Mouse (Mus musculus): ENCODE results near the gene Cdc42ep5. TPM values are rescaled to one million over a fixed set of nuclear protein-coding genes. Genes with fewer than 3 reads are reported as not detected.

Gene Cdc42ep5
- polyA plus RNA-seq, 1 experiment from 2014 or later: 4.7 TPM

DNA sequence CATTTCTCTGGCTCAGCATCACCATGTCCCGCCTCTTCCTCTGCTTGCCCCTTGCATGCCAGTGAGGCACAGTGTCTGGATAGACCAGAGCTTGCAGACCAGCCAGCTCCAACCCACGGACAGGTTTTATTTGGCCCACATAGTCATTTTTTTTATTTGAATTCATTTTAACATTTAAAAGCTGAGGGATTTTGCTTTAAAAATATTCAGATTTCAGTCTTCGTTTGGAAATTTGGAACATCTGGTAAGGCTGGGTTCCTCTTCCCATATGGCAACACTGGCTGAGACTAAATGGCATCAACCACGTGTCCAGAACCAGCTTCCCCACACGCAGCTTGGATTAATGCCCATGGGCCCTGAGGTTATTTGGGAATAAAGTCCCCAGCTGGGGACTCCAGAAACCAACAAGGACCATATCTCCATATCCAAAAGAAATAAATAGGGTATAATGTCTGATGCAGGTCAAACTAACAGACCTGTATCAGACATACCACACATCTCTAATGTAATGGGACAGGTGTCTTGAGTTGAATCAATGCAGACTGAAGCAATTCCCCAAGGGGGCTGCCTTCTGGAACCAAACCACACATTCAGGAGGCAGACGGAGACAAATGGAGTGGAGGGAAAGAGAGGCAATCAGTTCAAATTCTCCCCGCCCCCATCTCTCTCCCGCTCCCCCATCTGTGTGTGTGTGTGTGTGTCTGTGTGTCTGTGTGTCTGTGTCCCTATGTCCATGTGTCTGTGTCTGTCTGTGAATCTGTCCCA, 47.4 kb downstream of the Cdc42ep5 start:
- H3K27me3 ChIP-seq (ENCODE audit: control insufficient read depth, insufficient read depth, low read depth, low read length): no peaks in the 10 kb centered on the region
- ATAC-seq: no peak
- peaks cover 20% of the 10 kb centered on the region for H3K4me1 ChIP-seq (ENCODE audit: control insufficient read depth, insufficient read depth, low read length)
- no peak overlapping the region for H3K4me2 ChIP-seq (ENCODE audit: low read length)
- no peak overlapping the region for H3K4me3 ChIP-seq (ENCODE audit: low read depth, low read length)
- no peaks in the 10 kb centered on the region for H3K9me3 ChIP-seq (replicated peaks; ENCODE audit: control insufficient read depth, low read length, poor library complexity, severe bottlenecking)
- no peak overlapping the region for H3K9ac ChIP-seq (ENCODE audit: low read depth, low read length)
- no peak overlapping the region for H3K27ac ChIP-seq (ENCODE audit: low read length)
- no peaks in the 10 kb centered on the region for H3K36me3 ChIP-seq (ENCODE audit: control insufficient read depth, insufficient read depth, low read length)
- WGBS: 73% methylated on average over 8 of the region's 8 CpGs

DNA sequence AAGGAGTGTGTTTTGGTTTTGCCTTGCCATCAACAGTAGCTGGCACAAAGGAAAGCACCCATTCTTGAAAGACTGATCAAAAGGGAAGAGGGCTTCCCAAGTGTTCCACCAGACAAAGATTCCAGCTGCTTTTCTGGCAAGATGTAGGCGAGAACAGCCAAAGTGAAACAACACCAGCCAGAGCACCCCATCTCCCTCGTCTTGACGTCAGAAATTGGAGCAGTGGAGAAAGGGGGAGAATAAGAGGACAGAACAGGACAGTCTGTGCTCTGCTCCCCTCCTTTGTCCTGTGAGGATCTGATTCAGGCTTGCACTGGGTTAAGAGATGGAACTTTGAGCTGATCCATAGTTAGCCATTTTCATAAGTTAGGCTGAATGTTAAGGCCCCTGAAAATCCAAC, 52.9 kb downstream of the Cdc42ep5 start:
- Histone ChIP-seq H3K27ac (ENCODE audit: low read length) (no peak overlapping the region), H3K9ac (ENCODE audit: low read depth, low read length) (no peak overlapping the region), H3K27me3 (ENCODE audit: control insufficient read depth, insufficient read depth, low read depth, low read length) (no peaks in the 10 kb centered on the region), H3K4me1 (ENCODE audit: control insufficient read depth, insufficient read depth, low read length) (no peaks in the 10 kb centered on the region), H3K4me3 (ENCODE audit: low read depth, low read length) (no peak overlapping the region), H3K4me2 (ENCODE audit: low read length) (no peak overlapping the region), H3K36me3 (ENCODE audit: control insufficient read depth, insufficient read depth, low read length) (no peaks in the 10 kb centered on the region), H3K9me3 (replicated peaks; ENCODE audit: control insufficient read depth, low read length, poor library complexity, severe bottlenecking) (no peaks in the 10 kb centered on the region)
- WGBS: 38% methylated on average over 3 of the region's 3 CpGs
- ATAC-seq: no peak

DNA sequence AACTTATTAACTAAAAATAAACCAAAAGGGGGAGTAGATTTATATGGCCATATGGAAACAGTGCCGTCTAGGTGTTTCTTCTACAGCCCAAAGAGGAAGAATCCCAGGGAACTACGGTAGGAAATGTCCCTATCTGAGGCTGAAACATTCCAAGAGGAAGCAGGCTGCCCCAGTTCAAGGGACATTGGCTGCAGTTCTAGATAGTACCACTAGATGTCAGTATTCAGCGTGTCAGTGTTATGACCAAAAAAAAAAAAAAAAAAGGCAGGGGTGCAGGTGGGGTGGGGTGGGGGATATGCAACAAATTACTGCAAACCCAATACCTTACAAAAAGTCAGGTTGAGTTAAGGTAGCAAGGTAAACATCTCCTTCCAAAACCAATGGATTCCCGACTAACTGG, 61.2 kb downstream of the Cdc42ep5 start:
- Histone ChIP-seq H3K36me3 (ENCODE audit: control insufficient read depth, insufficient read depth, low read length) (no peaks in the 10 kb centered on the region), H3K4me2 (ENCODE audit: low read length) (no peak overlapping the region), H3K4me1 (ENCODE audit: control insufficient read depth, insufficient read depth, low read length) (no peaks in the 10 kb centered on the region), H3K9ac (ENCODE audit: low read depth, low read length) (no peak overlapping the region), H3K9me3 (replicated peaks; ENCODE audit: control insufficient read depth, low read length, poor library complexity, severe bottlenecking) (no peaks in the 10 kb centered on the region), H3K27me3 (ENCODE audit: control insufficient read depth, insufficient read depth, low read depth, low read length) (no peaks in the 10 kb centered on the region), H3K27ac (ENCODE audit: low read length) (no peak overlapping the region), H3K4me3 (ENCODE audit: low read depth, low read length) (no peak overlapping the region)
- ATAC-seq: no peak
- 20% methylated on average over 4 of the region's 4 CpGs for WGBS

Other genes with a start within 250 kb of the Cdc42ep5 start
- gene Lilra6, start 249.4 kb downstream of the Cdc42ep5 start, polyA plus RNA-seq (2015; fragmentation: Nextera tagmentation; extraction: Ambion mirVana): not detected in 2 replicates
- 1.7 and 1.9 TPM in 2 replicates for gene Lair1, start 101.7 kb downstream of the Cdc42ep5 start, polyA plus RNA-seq (2015; fragmentation: Nextera tagmentation; extraction: Ambion mirVana)
- 122 and 158 TPM in 2 replicates for gene Ttyh1, start 45.5 kb downstream of the Cdc42ep5 start, polyA plus RNA-seq (2015; fragmentation: Nextera tagmentation; extraction: Ambion mirVana)
- gene Leng8, start 27.8 kb downstream of the Cdc42ep5 start, polyA plus RNA-seq (2015; fragmentation: Nextera tagmentation; extraction: Ambion mirVana): 81.8 and 83.3 TPM in 2 replicates
- gene Leng9, start 14.5 kb downstream of the Cdc42ep5 start, polyA plus RNA-seq (2015; fragmentation: Nextera tagmentation; extraction: Ambion mirVana): 4.9 and 5.3 TPM in 2 replicates
- gene Lilra5, start 72.9 kb upstream of the Cdc42ep5 start, polyA plus RNA-seq (2015; fragmentation: Nextera tagmentation; extraction: Ambion mirVana): 0.14 TPM in 1 of 2 replicates, not detected in the other
- gene Ncr1, start 172.9 kb upstream of the Cdc42ep5 start, polyA plus RNA-seq (2015; fragmentation: Nextera tagmentation; extraction: Ambion mirVana): not detected in 2 replicates
- 0.06 TPM in 1 of 2 replicates, not detected in the other for gene Gp6, start 232.9 kb upstream of the Cdc42ep5 start, polyA plus RNA-seq (2015; fragmentation: Nextera tagmentation; extraction: Ambion mirVana)

Data from midbrain, embryonic 16.5 days (tissue).